Mouse (Mus musculus): ENCODE results near the gene Carmil2. TPM values are rescaled to one million over a fixed set of nuclear protein-coding genes. Genes with fewer than 3 reads are reported as not detected.
A peak's percentile ranks its signal among the peaks of the same experiment; 100 is the strongest.

Carmil2 gene
- polyA plus RNA-seq, 1 experiment from 2014 or later: 0.58 TPM

- 93% methylated on average over 5 of the region's 5 CpGs for WGBS
Measured at GRCm38 (mm10) chr8:105698734-105699133, 12.7 kb downstream of the Carmil2 start.

GRCm38 (mm10) chr8:105699488-105700215 lies 13.6 kb downstream of the Carmil2 start:
- no peak for DNase-seq (ENCODE audit: low spot score)
- Histone ChIP-seq H3K4me1 (replicated peaks; ENCODE audit: control insufficient read depth, insufficient read depth) (peaks cover 7% of the 10 kb centered on the region; the same call in 1 of the 2 replicates), H3K9me3 (ENCODE audit: control insufficient read depth, low read length) (no peaks in the 10 kb centered on the region), H3K27ac (replicated peaks) (no peak overlapping the region), H3K27me3 (ENCODE audit: control insufficient read depth, insufficient read depth, low read length) (no peaks in the 10 kb centered on the region), H3K4me3 (ENCODE audit: low read depth, low read length) (no peak overlapping the region; the same call in 1 of the 2 replicates), H3K36me3 (ENCODE audit: control insufficient read depth, insufficient read depth, low read length) (peaks cover 12% of the 10 kb centered on the region), H3K4me2 (replicated peaks; ENCODE audit: low read depth) (peak overlapping the region; percentile 87), H3K9ac (ENCODE audit: low read length) (peak overlapping the region; percentile 66)
- WGBS: 92% methylated on average over 11 of the region's 11 CpGs
- TF ChIP-seq CTCF (IDR thresholded peaks at IDR 0.05; ENCODE audit: low read depth) (no peak), EP300 (optimal IDR thresholded peaks at IDR 0.05) (no peak)
- no peak for ATAC-seq (ENCODE audit: low FRiP score, low TSS enrichment)

More at GRCm38 (mm10) chr8:105698734-105699133, 12.7 kb downstream of the Carmil2 start:
- Histone ChIP-seq H3K9ac (ENCODE audit: low read length) (no peak overlapping the region), H3K4me3 (ENCODE audit: low read depth, low read length) (no peak overlapping the region), H3K27ac (replicated peaks) (no peak overlapping the region), H3K27me3 (ENCODE audit: control insufficient read depth, insufficient read depth, low read length) (no peaks in the 10 kb centered on the region), H3K36me3 (ENCODE audit: control insufficient read depth, insufficient read depth, low read length) (peaks cover 8% of the 10 kb centered on the region; the same call in 1 of the 2 replicates), H3K4me1 (replicated peaks; ENCODE audit: control insufficient read depth, insufficient read depth) (peaks cover 7% of the 10 kb centered on the region; the same call in 1 of the 2 replicates), H3K4me2 (replicated peaks; ENCODE audit: low read depth) (no peak overlapping the region), H3K9me3 (ENCODE audit: control insufficient read depth, low read length) (no peaks in the 10 kb centered on the region)
- TF ChIP-seq EP300 (optimal IDR thresholded peaks at IDR 0.05) (no peak), CTCF (IDR thresholded peaks at IDR 0.05; ENCODE audit: low read depth) (no peak)
- ATAC-seq (ENCODE audit: low FRiP score, low TSS enrichment): no peak
- no peak for DNase-seq (ENCODE audit: low spot score)

- Histone ChIP-seq H3K36me3 (ENCODE audit: control insufficient read depth, insufficient read depth, low read length) (peaks cover 12% of the 10 kb centered on the region), H3K9me3 (ENCODE audit: control insufficient read depth, low read length) (no peaks in the 10 kb centered on the region), H3K27me3 (ENCODE audit: control insufficient read depth, insufficient read depth, low read length) (no peaks in the 10 kb centered on the region), H3K4me1 (replicated peaks; ENCODE audit: control insufficient read depth, insufficient read depth) (peaks cover 7% of the 10 kb centered on the region; the same call in 1 of the 2 replicates), H3K4me2 (replicated peaks; ENCODE audit: low read depth) (peak overlapping the region; percentile 87), H3K4me3 (ENCODE audit: low read depth, low read length) (peak overlapping the region; percentile 69), H3K9ac (ENCODE audit: low read length) (peak overlapping the region; percentile 66), H3K27ac (replicated peaks) (peak overlapping the region; percentile 89)
- DNase-seq (ENCODE audit: low spot score): no peak
- WGBS: under 1% methylated on average over 21 of the region's 21 CpGs
- no peak for TF ChIP-seq EP300 (optimal IDR thresholded peaks at IDR 0.05)
- TF ChIP-seq CTCF (IDR thresholded peaks at IDR 0.05; ENCODE audit: low read depth): no peak
- ATAC-seq (ENCODE audit: low FRiP score, low TSS enrichment): peak; percentile 34
Measured at GRCm38 (mm10) chr8:105700566-105700965, 14.5 kb downstream of the Carmil2 start.

- Histone ChIP-seq H3K4me3 (ENCODE audit: low read depth, low read length) (peak within 1 kb of the TSS; percentile 69), H3K9me3 (ENCODE audit: control insufficient read depth, low read length) (no peaks in the 10 kb centered on the region), H3K27ac (replicated peaks) (peak within 1 kb of the TSS; percentile 89), H3K27me3 (ENCODE audit: control insufficient read depth, insufficient read depth, low read length) (no peaks in the 10 kb centered on the region), H3K36me3 (ENCODE audit: control insufficient read depth, insufficient read depth, low read length) (peaks cover 12% of the 10 kb centered on the region), H3K4me2 (replicated peaks; ENCODE audit: low read depth) (peak within 1 kb of the TSS; percentile 87), H3K9ac (ENCODE audit: low read length) (peak within 1 kb of the TSS; percentile 66), H3K4me1 (replicated peaks; ENCODE audit: control insufficient read depth, insufficient read depth) (peaks cover 7% of the 10 kb centered on the region; the same call in 1 of the 2 replicates)
- 1% methylated on average over 59 of the region's 60 CpGs for whole genome bisulfite sequencing
- peak; percentile 19; the same call in 1 of the 2 replicates for TF ChIP-seq CTCF (IDR thresholded peaks at IDR 0.05; ENCODE audit: low read depth)
- TF ChIP-seq EP300 (optimal IDR thresholded peaks at IDR 0.05): no peak
- ATAC-seq (ENCODE audit: low FRiP score, low TSS enrichment) (peak; percentile 75), DNase-seq (ENCODE audit: low spot score) (peak; percentile 96)
Measured at GRCm38 (mm10) chr8:105700966-105701824, 15.1 kb downstream of the Carmil2 start, which contains the start of the genes Acd and Pard6a. Acd (minus strand) TSS chr8:105701102. Pard6a (plus strand) TSS chr8:105701148.

GRCm38 (mm10) chr8:105702001-105702401 lies 15.9 kb downstream of the Carmil2 start:
- Histone ChIP-seq H3K27me3 (ENCODE audit: control insufficient read depth, insufficient read depth, low read length) (no peaks in the 10 kb centered on the region), H3K9me3 (ENCODE audit: control insufficient read depth, low read length) (no peaks in the 10 kb centered on the region), H3K4me1 (replicated peaks; ENCODE audit: control insufficient read depth, insufficient read depth) (peaks cover 7% of the 10 kb centered on the region; the same call in 1 of the 2 replicates), H3K27ac (replicated peaks) (peak overlapping the region; percentile 37; the same call in 1 of the 2 replicates), H3K36me3 (ENCODE audit: control insufficient read depth, insufficient read depth, low read length) (peaks cover 12% of the 10 kb centered on the region), H3K4me2 (replicated peaks; ENCODE audit: low read depth) (peak overlapping the region; percentile 87), H3K4me3 (ENCODE audit: low read depth, low read length) (peak overlapping the region; percentile 69), H3K9ac (ENCODE audit: low read length) (peak overlapping the region; percentile 14; the same call in 1 of the 2 replicates)
- DNase-seq (ENCODE audit: low spot score) (no peak), ATAC-seq (ENCODE audit: low FRiP score, low TSS enrichment) (no peak)
- TF ChIP-seq EP300 (optimal IDR thresholded peaks at IDR 0.05) (no peak), CTCF (IDR thresholded peaks at IDR 0.05; ENCODE audit: low read depth) (no peak)
- WGBS: 41% methylated on average over 18 of the region's 18 CpGs
